Mouse (Mus musculus) midbrain, embryonic 10.5 days (tissue): ENCODE data around the gene Arl6ip4. TPM values are rescaled to one million over a fixed set of nuclear protein-coding genes. Genes with fewer than 3 reads are reported as not detected.

Experiments used
- DNase-seq: peaks from one replicate; pipeline ENCODE4 v3.0.0-alpha.2; 2017; ENCODE audit warnings: low spot score
- H3K27ac ChIP-seq: fragments of 300-500 bp; sonication (generic); replicated peaks from 2 replicates; pipeline ENCODE4 v1.5.1; 2016; ENCODE audit warnings: mild to moderate bottlenecking
- H3K27me3 ChIP-seq: fragments of 300-500 bp; sonication (generic); 2 replicates; pipeline ENCODE4 v1.6.1; 2016; ENCODE audit warnings: low read depth, mild to moderate bottlenecking; ENCODE audit not compliant: poor library complexity, severe bottlenecking
- H3K36me3 ChIP-seq: fragments of 300-500 bp; sonication (generic); 2 replicates; pipeline ENCODE4 v1.6.1; 2016; ENCODE audit warnings: mild to moderate bottlenecking, moderate library complexity
- H3K4me1 ChIP-seq: fragments of 300-500 bp; sonication (generic); 2 replicates; pipeline ENCODE4 v1.6.1; 2016
- H3K4me3 ChIP-seq: fragments of 300-500 bp; sonication (generic); 2 replicates; pipeline ENCODE4 v1.5.1; 2016; ENCODE audit warnings: mild to moderate bottlenecking, moderate library complexity
- H3K9me3 ChIP-seq: fragments of 300-500 bp; sonication (generic); replicated peaks from 2 replicates; pipeline ENCODE4 v1.6.1; 2016; ENCODE audit warnings: mild to moderate bottlenecking
- WGBS: fragments of 180-500 bp; shearing (Covaris S2); methylation state at CpG from one replicate; pipeline ENCODE4 v1.1.7; 2016; 5-methylcytosine and 5-hydroxymethylcytosine counted together
- polyA plus RNA-seq: library from polyadenylated mRNA; unstranded; fragments of >200 nt; fragmentation: Nextera tagmentation; extraction: Ambion mirVana; gene quantifications from 2 replicates; pipeline ENCODE4 v1.2.1, GENCODE M21; 2016

Gene Arl6ip4
- polyA plus RNA-seq, 1 experiment from 2014 or later: 132 TPM

DNA sequence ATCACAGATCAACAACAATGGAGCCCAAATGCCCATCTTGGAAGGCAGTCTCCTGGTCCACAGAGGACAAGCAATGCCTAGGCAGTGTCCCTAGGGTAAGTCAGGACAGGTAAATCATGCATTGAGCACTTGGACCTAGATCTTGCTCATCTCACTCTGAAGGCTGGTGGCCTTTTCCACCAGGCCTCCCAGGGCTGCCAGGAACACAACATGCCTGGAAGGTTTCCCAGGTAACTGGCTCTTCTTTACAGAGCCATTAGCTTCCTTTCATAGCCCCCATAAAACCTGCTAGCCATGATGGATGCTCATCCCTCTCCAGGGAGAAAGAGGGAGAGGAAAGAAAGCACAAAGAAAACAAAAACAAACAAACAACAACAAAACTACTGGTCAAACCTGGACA is 50.9 kb downstream of the Arl6ip4 start:
- Histone ChIP-seq H3K9me3 (no peaks in the 10 kb centered on the region), H3K4me3 (no peak overlapping the region), H3K27me3 (no peaks in the 10 kb centered on the region), H3K36me3 (no peaks in the 10 kb centered on the region), H3K4me1 (peaks cover 62% of the 10 kb centered on the region), H3K27ac (no peak overlapping the region; the same call in 1 of the 2 replicates)
- no peak for DNase-seq

DNA sequence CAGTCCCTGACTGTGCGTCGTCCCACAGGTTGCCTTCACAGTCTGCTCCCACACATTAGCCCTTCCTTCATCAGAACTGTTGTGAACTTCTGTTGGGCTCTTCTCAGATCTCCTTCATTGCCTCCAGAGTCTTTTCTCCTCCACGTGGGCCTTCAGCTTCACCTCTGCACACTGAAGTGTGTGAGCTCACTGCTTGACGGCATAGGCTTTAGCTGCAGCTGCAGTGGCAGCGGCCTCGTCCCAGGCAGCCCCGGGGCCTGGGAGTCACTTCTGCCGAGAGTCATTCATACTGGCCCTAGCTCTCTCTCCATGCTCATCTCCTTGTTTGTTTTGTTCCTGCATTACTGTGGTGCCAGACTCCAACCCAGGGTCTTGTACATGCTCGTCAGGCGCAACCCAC is 51.7 kb downstream of the Arl6ip4 start:
- WGBS: 73% methylated on average over 10 of the region's 10 CpGs
- peaks cover 55% of the 10 kb centered on the region for H3K4me1 ChIP-seq
- no peak for DNase-seq
- H3K9me3 ChIP-seq: no peaks in the 10 kb centered on the region
- H3K4me3 ChIP-seq: no peak overlapping the region
- no peaks in the 10 kb centered on the region for H3K36me3 ChIP-seq
- no peaks in the 10 kb centered on the region for H3K27me3 ChIP-seq
- 0 out of 2 replicates have a peak overlapping the region, but pooled peaks have one; percentile 39 for H3K27ac ChIP-seq

Other genes with a start within 250 kb of the Arl6ip4 start
- gene Hcar1, start 236.1 kb upstream of the Arl6ip4 start, polyA plus RNA-seq: not detected in 2 replicates
- 159 and 186 TPM in 2 replicates for gene Denr, start 208.9 kb upstream of the Arl6ip4 start, polyA plus RNA-seq
- 1.9 and 3.4 TPM in 2 replicates for gene Gm43518, start 188.7 kb upstream of the Arl6ip4 start, polyA plus RNA-seq
- gene Ccdc62, start 185.4 kb upstream of the Arl6ip4 start, polyA plus RNA-seq: 4.7 and 5.7 TPM in 2 replicates
- 6.6 and 9.2 TPM in 2 replicates for gene Hip1r, start 142.5 kb upstream of the Arl6ip4 start, polyA plus RNA-seq
- gene Vps37b, start 83.8 kb upstream of the Arl6ip4 start, polyA plus RNA-seq: 58.1 and 69.2 TPM in 2 replicates
- gene Abcb9, start 20.3 kb upstream of the Arl6ip4 start, polyA plus RNA-seq: 0.54 and 1.1 TPM in 2 replicates
- 18.1 TPM in 2 replicates for gene Ogfod2, start 3.8 kb upstream of the Arl6ip4 start, polyA plus RNA-seq
- gene Pitpnm2, start 133.7 kb downstream of the Arl6ip4 start, polyA plus RNA-seq: 2.9 and 4.0 TPM in 2 replicates
- 16.2 and 18.5 TPM in 2 replicates for gene Mphosph9, start 211.9 kb downstream of the Arl6ip4 start, polyA plus RNA-seq
- 27.8 and 30.2 TPM in 2 replicates for gene 2810006K23Rik, start 212.0 kb downstream of the Arl6ip4 start, polyA plus RNA-seq
- 61.6 and 64.3 TPM in 2 replicates for gene Cdk2ap1, start 247.0 kb downstream of the Arl6ip4 start, polyA plus RNA-seq